Mouse (Mus musculus): ENCODE measurements around the gene Styk1. TPM values are rescaled to one million over a fixed set of nuclear protein-coding genes. Genes with fewer than 3 reads are reported as not detected.
"Not testable (repeated sequence)": the region's sequence is repeated elsewhere in the genome, so short reads cannot be mapped to it uniquely, and the experiment has no call there.

Gene Styk1
- total RNA-seq, 2 experiments from 2014 or later, result 0.59 to 1.5 TPM

DNA sequence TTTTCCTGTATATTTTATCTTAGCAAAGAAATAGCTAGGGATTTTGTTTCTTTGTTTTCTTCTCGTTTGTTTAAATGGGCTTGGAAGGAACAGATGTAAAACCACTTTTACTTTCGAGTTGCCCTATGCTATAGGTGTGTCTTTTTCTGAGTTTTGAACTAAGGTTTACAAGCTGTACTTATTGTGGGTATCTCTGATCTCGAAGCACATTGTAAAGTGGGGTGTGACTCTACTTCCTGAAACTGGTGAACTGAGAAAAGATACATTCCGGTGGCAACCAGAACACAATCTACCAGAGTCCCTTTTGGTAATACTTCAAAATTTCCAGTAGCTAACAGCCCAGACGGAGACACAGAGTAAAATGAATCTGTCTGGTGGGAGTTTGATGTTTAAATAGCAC is 59.5 kb downstream of the Styk1 start:
- DNase-seq (ENCODE audit: extremely low spot score in 1 of 2, low spot score in 1 of 2), result no peak

DNA sequence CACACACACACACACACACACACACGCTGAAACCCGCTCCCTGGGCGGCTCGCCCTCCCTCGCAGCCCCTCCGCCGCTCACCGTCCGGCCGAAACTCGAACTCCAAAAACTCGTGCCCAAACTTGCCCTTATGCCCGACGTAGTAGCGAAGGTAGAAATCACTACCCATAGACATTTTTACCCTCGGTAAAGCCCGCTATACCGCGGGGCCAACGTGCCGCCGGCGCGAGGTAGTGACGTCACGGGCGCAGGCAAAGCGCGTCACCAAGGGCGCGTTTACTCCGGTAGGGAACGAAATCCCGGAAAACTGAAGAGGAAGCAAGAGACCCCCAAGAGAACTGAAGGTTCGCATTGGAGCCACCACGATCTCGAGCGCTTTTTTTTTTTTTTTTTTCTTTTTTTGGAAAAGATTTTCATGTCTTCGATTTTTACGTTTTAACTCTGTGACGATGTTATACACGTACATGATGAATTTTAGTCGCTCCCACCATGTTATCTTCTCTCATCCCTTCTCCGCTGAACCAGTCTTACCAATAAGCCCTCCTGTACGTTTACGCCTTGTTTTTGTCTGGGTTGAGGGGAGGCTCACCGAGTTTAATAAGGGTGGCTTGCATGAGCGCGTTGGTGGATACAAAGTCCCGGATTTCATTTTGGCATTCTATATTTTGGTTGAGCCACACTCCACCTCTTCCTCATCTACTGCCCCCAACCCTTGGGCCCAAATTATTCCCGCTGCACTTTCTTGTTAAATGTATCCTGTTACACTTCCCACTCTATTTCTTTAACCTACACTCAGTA is 60.2 kb downstream of the Styk1 start, which contains the start of gene Magohb:
Gene Magohb (minus strand): TSS at position 254 of the 798 bp plus-strand sequence.
- peak; percentile 92 to 97 for DNase-seq (ENCODE audit: extremely low spot score in 1 of 2, low spot score in 1 of 2)

DNA sequence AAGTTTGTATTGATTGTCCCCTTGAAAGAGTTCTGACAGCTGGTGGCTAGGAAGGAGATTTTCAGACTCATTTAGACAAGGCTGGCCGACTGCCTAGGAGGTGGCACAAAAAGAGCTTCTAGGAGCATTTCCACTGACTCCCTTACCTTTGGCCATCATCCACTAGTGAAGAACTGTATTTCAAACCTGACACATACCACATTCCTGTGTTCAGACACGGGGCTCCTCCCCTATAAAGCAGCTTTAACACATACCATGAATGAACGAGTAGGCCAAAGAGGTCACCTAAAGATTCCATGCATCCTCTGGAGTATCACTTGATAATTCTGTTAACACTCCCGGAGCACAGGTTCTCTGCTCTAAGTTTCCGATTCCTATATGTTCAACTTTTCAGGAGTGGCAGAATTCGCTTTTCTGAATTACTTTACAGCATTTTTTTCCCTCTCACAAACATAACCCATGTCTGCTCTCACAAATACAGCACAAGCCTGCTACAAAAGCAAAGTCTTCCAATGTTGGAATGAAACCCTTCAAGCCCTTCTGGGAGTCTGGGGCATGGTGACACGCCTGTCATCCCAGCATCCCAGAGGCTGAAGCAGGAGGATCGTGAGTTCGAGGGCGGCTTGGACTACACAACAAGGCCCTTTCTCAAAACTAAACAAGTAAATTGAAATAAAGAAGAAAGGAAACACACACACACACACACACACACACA is 61.0 kb downstream of the Styk1 start:
- peak in 1 of 2 experiments; percentile 33 for DNase-seq (ENCODE audit: extremely low spot score in 1 of 2, low spot score in 1 of 2)

DNA sequence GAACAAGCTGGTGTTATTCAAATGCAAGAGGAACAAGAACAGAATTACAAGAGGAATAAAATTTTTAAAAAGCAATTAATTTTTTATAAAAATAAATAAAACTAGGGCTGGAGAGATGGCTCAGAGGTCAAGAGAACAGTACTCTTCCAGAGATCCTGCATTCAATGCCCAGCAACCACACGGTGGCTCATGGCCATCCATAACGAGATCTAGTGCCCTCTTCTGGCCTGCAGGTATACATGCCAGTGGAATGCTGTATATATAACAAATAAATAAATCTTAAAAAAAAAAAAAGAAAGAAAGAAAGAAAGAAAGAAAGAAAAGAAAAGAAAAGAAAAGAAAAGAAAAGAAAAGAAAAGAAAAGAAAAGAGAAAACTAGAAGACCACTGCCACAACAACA is 63.0 kb downstream of the Styk1 start:
- DNase-seq (ENCODE audit: extremely low spot score in 1 of 2, low spot score in 1 of 2), result no peak

DNA sequence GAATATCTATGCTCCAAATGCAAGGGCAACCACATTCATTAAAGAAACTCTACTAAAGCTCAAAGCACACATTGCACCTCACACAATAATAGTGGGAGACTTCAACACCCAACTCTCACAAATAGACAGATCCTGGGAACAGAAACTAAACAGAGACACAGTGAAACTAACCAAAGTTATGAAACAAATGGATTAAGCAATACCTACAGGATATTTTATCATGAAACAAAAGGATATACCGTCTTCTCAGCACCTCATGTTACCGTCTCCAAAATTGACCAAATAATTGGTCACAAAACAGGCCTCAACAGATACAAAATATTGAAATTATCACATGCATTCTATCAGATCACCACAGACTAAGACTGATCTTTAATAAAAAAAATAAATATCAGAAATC is 75.2 kb downstream of the Styk1 start:
- not testable (repeated sequence) for DNase-seq (ENCODE audit: extremely low spot score in 1 of 2, low spot score in 1 of 2)

DNA sequence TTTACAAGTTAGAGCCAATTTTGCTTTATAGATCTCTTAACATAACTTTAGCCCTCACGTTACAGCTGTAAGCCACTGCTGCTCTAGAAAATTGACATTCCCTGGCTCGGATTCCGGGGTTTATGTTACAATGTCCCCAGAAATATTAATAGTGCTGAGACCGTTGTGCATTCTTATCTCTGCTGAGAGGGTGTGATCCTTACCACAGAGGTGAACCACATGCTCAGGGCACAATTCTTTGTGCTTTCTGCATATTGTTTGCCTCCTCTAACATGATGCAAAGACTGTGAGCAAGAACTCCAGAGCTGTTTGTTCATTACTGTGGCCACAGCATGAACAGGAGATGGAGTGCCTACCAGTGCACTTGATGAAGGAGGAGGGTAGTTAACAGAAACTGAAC is 76.7 kb downstream of the Styk1 start:
- DNase-seq (ENCODE audit: extremely low spot score in 1 of 2, low spot score in 1 of 2), result no peak

DNA sequence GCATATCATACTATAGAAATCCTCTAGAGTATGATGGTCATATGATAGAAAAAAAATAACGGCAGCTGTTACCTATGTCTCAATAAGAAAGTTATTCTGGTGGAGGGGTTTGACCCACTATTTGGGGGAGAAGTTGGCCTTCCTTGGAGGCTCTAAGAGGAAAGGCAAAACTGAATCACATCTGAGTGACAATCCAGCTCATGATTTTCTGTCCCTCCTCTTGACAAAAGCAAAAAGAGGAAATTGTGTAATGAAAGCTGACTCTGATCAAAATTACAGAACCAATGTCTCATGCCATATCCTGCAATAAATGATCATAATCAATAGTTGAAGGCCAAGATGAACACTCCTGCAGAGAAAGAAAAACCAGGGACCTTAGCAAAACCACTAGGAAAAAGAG is 81.1 kb downstream of the Styk1 start:
- DNase-seq (ENCODE audit: extremely low spot score in 1 of 2, low spot score in 1 of 2), result no peak

DNA sequence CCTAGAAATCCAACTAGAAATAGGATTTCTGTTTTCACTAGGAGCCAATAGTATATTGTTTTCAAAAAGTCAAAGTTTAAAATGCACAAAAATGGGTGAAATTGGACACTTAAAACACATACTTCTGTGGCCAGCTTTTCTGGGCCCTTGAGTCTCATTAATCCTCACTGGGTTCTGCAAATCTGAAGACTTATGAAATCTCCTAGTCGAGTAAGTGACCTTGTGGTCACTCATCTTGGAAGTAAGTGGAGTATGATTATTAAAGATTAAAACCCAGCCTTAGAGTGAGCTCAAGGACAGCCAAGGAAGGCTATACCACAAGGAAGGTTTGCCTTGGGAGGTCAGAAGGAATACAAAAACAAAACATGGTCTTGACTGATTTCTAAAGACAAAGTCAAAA is 83.1 kb downstream of the Styk1 start:
- no peak for DNase-seq (ENCODE audit: extremely low spot score in 1 of 2, low spot score in 1 of 2)

DNA sequence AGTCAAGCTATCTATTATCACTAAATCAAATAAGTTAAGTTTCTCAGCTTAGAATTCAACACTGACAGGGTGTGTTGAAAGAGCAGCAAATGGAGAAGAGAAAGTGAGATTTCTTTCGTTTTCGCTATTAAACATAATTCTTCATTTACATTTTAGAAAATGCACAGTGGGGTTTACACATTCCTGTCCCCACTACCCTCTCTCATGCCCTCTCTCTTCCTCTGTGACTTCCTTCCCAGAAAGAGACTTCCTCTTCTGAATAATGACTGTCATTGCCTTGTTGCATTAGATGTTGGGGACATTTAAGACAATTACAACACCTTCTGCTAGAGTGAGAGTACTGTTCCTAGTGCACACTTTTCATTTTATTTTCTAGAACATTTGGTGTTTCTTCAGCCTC is 83.8 kb downstream of the Styk1 start:
- DNase-seq (ENCODE audit: extremely low spot score in 1 of 2, low spot score in 1 of 2), result no peak

DNA sequence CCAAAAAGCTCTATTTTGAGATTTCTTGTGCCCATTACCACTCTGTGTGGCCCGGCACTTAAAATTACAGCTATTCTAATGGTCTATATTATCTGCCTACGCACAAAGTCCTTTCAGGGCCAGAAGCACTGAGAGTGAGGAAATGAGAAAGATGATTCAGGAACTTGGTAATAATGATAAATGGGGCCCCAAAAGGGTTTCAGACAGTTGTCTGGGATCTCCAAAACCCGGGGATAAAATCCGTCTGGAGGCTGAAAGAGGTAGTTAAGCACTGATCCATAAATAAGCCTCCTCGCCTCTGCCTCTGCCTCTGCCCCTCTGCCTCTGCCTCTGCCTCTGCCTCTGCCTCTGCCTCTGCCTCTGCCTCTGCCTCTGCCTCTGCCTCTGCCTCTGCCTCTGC is 89.2 kb downstream of the Styk1 start:
- DNase-seq (ENCODE audit: extremely low spot score in 1 of 2, low spot score in 1 of 2), result no peak

DNA sequence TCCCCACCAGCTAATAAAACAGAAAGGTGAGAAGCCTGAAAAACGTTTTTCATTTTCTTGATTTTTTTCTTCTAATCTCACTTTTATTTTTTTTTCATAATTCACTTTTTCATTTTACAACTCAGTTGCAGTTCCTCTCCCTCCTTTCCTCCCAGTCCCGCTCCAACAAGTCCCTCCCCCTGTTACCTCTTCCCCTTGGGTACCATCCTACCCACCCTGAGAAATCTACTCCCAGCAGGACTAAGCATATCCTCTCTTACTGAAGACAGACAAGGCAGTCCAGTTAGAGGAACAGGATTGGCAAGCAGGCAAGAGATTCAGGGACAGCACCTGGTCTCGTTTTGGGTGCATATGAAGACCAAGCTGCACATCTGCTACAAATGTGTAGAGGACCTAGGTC is 90.6 kb downstream of the Styk1 start:
- DNase-seq (ENCODE audit: extremely low spot score in 1 of 2, low spot score in 1 of 2), result no peak

DNA sequence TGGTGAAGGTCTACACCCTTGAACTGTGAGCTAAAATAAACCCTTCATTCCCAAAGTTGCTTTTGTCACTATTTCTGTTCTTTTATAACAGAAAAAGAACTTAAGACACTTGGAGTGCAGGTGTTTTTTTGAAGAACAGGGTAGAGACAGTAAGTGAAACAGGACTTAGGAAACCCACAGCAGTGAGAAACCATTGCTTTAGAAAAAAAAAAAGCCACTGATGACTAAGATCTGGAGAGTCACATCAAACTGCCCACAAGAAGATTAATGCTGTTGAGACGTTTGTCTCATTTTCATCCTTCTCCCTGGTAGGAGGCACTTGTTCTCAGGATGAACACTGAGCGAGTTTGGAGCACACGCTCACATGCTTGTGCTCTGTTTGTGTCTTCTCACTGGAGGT is 91.4 kb downstream of the Styk1 start:
- no peak for DNase-seq (ENCODE audit: extremely low spot score in 1 of 2, low spot score in 1 of 2)

Other genes with a start within 250 kb of the Styk1 start
- under 1 TPM; 0.20 to 0.33 TPM for gene Klra2, start 106.2 kb downstream of the Styk1 start, total RNA-seq (2021)
- gene Magohb, start 60.4 kb downstream of the Styk1 start, total RNA-seq (2021), result 10 to 100 TPM; 10.8 to 11.7 TPM
- gene Ybx3, start 34.9 kb upstream of the Styk1 start, total RNA-seq (2021), result 10 to 100 TPM; 45.9 to 48.5 TPM
- not detected for gene 5430401F13Rik, start 132.8 kb upstream of the Styk1 start, total RNA-seq (2021)
- gene Gm6619, start 132.8 kb upstream of the Styk1 start, total RNA-seq (2021), result not detected